Mouse (Mus musculus) left cerebral cortex, postnatal 10 days (tissue): ENCODE results near the gene P2ry1. TPM values are rescaled to one million over a fixed set of nuclear protein-coding genes. Genes with fewer than 3 reads are reported as not detected.

Source experiments
- DNase-seq, 2 experiments: peaks; one replicate each; pipeline ENCODE4 v3.0.0; 2021 to 2022; ENCODE audit warnings: low spot score in 2 of 2, mixed read lengths in 1 of 2; ENCODE audit errors: extremely low spot score in 1 of 2
- intact Hi-C: fragments of 180-260 bp; cut with DNase I; formaldehyde crosslinking; loops from one replicate; pipeline ENCODE4 v1.15.1; 2025
- total RNA-seq, 2 experiments: library from RNA; stranded (reverse); gene quantifications; 2 replicates each; pipeline ENCODE4 v1.2.3; 2021

Gene P2ry1
- 1 to 10 TPM; 3.0 to 5.1 TPM for total RNA-seq

DNA sequence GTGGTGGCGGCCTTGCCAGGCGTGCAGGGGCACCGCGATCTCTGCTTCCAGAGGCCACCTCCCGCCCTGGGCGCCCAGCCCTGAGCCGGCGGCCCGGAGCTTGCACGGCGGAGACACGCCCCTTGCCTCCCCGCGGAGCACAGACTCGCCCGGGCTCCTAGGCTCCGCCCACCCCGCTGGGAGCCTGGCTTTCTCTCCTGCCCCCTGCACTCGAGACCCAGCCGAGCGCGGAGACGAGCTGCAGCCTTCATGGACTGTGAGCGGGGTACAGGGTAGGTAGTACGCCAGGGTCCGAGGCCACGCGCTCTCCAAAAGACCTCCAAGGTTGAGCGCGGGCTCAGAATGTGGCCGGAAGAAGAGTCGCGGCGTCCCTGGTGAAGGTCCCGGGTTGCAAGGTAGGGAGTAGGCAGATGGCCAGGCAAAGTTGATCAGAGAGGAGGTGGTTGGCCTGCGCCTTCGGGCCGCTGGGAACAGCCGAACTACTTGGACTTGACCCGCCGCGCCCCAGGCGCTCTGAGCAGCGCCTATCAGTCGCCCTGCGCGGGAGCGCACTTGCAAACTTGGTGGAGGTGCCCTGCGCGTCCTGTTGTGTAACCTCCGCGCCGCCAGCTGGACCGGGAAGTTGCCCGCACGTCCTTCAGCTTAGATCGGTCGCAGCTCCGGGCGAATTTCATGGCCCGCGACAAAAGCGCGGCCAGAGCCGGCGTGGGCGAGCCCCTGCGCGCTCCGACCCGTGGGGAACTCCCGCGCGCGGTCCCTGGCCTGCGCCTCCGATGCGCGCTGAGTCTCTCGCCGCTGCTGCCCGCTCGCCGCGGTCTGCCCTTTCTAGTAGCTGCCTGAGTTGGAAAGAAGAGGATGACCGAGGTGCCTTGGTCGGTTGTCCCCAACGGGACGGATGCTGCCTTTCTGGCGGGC lies at the start of gene P2ry1:
TSS of gene P2ry1 (plus strand) at position 209 of the 915 bp plus-strand sequence.
- DNase-seq: peak; percentile 23 to 86
- intact Hi-C loops: no loop called here

DNA sequence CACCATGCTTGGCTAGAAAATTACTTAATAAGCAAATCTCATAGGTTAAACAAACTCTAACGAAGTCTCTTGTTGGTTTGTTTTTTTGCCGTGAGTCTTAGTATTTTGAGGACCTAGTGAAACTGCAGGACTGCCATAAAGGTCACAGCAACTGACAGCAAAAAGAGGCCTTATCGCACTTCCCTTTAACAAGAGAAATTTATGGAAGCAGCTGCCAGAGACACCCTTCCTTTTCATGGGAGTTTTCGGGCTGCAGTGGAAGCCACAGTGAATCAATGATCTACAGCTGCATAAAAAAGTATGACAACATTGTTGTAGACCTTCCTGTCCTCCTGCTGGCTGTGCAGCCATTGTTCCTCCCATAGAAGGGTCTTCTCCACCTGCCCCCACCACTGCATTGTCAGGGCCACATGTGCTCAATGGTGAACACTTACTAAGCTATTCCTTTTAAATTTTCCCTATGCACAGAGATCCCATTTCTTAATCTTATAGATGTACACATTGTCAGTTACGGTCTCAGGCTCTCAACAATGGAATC lies 49.3 kb upstream of the P2ry1 start:
- intact Hi-C loops: no loop called here
- no peak for DNase-seq

DNA sequence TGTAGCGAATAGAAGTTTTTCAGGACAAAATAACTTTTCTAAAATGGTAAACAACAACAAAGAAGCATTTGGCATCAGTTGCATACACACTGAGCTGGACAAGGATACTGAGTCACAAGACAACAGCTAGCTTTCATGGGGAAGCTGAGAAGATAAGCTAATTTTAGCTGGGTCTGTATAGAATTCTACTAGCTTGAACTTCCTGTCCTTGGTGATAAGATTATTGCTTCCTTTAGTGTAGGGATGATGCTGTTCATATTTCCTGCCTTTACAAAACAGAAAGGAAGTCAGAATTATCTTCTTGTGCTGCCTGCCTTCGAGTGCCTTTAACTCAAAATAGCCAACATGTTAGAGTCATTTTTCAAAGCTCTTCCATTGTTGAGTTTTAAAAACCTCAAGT lies 48.5 kb upstream of the P2ry1 start:
- DNase-seq: no peak
- intact Hi-C loops: no loop called here

DNA sequence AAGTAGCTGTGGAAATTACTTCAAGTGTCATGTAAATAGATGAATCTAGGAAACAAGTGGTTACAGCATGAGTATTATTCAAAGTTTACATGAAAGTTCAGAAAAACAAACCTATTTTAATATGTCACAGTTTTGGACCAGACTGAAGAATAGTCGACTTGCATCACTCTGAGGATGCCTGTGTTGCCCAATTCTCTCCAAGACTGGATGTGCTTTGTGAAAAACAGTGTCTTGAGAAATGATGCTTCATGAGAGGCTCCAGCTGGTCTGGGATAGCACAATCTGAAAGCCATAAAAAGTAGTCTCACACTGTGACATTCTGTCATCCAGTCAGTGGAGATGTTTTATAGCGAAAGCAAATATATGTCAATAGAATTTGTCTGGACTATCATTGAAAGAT lies 43.8 kb upstream of the P2ry1 start:
- DNase-seq: no peak
- intact Hi-C loops: no loop called here

DNA sequence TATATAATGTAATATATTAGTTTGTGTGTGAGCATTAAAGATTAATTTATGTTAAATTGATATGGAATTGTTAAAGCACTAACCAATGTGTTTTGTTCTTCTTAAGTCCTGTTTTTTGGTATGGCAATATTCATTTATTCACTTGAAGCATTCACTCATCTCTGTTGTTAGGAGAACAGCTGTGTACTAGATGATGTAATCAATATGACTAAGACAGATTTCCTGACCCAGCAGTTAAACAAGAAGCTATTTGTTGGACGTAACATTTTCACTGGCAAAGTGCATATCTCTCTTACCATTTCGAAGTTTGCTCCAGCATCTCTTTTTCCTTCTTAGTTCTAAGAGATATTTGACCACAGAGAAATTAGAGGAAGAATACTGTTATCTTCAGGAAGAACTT lies 37.5 kb upstream of the P2ry1 start:
- intact Hi-C loops: no loop called here
- no peak for DNase-seq

DNA sequence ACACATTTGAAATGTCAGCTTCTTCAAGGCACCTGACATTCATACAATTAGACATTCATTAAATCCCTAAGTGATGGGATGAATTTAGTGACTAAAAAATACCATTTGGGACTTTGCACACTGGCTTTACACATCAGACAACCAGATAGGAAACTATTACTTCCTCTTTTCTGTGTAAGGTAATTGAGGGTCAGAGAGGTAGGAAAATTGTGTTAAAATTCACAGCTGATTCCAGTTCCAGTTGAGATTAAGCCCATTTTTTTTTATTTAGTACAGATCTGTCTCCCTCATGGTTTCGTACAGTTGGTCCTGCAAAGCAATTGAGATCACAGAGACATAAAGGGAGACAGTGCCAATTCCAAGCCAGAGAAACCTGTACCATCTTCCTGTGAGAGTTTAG lies 27.7 kb upstream of the P2ry1 start:
- intact Hi-C loops: no loop called here
- DNase-seq: no peak

DNA sequence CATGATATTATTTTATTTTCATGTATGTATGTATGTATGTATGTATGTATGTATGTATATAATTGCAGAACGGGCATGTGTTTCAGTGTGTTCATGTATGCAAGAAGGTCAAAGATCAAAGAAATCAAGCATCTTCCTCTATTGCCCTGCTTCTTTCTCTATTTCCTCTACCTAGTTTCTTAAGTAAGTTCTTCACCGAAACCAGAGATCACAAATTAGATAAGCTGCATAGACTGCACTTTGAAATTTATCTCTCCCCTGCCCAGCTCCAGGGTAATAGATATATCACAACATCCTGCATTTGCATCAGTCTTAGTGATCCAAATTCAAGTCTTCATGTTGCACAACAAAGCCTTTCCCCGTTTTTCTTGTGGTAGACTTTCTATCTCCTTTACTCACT lies 20.5 kb upstream of the P2ry1 start:
- intact Hi-C loops: no loop called here
- no peak for DNase-seq

DNA sequence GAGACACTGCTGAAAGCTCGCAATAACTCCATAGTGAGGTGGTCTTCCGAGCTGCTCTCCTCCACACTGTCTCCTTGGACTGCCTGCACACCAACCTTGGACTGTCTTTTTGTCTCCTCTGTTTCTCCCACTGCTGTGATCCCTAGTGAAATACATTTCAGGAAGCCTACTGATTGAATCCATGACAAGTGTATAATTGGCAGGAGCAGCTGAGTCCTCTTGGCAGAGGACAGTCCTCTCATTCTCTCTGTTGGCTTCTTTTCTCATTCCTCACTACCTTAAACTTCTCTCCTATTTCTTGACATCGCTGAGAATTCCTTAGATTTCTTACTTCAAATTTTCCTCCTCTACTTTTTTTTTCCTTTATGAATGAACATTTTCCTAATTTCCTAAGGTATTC lies 4.5 kb upstream of the P2ry1 start:
- DNase-seq: no peak
- intact Hi-C loops: no loop called here

DNA sequence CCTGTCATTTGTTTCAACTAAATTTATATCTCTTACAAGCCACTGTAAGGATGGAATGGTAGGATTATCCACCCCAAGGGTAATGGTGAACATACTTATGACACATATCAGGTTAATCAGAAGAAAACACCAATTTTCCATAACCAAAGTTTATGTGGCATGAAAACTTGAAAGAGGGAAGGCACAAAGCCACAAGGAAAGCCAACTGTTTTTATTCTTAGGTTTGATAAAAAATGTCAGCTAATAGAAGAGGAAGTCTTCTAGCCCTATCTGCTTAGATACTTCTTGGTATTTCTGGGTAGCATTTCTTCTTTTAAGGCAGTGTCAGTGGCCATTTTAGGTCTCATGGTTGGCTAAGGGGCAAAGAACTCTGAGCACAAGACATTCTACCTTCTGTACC lies 2.9 kb upstream of the P2ry1 start:
- no peak for DNase-seq
- intact Hi-C loops: no loop called here

DNA sequence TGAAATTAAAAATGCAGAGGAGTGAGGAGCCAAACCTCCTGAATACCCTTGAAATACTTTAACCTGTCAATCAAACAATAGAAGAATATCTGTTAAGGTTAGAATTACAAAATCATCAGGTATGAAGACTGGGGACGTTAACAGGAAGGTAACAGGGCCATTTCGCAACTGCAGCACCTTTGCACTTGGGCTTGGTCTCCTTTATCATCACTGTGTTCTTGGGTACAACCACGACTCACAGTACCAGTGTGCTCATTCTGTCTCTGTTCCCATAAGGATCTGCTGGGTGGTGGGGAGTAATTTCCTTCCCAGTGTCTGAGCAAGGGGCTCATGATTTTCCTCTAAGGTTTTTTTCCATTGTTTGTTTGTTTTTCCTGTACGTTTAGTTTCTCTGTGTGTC lies 1.8 kb upstream of the P2ry1 start:
- no peak for DNase-seq
- intact Hi-C loops: no loop called here

DNA sequence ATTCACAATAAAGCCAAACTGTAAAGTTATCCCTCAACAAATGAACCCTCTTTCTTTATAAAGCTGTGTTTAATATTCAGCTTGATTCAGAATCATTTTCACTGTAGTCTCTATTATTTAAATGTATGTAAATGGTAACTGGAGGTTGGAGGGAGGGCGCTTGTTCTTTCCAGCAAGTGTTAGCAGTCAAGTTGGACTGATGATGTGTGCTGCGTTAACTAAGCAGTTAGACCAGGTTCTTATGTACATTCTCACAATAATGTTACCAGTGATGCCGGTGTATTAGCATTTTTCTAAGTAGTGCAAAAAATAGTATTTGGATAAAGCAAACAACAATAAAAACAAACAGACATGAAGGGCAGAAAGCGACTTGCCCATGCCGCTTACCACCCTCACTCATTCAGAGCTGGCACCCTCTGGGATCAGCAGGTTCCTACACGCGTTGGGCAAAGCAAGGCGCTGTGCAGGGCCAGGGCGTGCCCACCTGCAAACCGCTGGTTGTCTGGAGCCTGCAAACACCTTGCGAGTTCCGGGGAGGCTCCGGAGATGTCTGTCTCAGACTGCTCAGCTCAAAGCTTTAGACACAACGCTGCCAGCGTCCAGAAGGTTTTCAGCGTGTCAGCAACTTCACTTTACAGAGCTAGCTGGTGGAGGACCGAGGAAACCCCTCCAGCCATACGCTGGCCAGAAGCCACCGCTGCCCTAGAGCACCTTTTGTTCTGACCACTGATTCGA lies 576 bp upstream of the P2ry1 start:
- intact Hi-C loops: no loop called here
- DNase-seq: no peak

DNA sequence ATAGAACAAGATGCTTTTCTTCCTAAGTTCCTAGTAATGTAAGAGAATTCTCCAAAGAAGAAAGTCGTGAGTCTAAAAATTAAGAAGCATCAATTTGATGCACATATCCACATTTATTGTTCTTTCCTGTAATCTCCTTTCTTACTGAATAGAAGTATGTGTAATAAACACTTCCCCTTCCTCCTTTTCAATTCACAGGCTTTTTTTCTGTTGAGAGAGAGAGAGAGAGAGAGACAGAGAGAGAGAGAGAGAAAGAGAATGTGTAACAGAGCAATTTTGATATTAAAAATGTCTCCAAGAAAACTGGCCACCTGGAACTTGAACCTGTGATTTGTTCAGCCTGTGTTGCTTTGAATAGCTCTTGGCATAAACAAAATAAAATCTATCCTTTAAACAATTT lies 2.0 kb downstream of the P2ry1 start:
- intact Hi-C loops: no loop called here
- DNase-seq: no peak

DNA sequence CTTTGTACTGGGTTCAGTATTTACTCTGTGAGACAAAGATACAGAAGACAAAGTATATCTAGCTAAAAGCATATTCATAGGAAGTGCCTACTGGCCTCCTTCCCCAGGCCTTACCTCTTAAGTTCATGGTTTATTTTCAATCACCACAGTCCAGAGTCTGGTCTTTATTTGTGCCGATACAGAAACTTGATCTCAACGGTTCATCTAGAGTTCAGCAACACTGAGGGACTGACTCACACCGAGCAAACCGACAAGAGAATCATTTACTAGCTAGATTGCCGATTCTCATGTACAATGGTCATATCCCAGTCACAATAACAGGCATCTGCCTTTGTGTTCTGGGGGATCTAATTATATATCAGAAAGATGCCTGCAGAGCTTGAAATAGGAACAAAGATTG lies 9.1 kb downstream of the P2ry1 start:
- intact Hi-C loops: no loop called here
- DNase-seq: no peak

DNA sequence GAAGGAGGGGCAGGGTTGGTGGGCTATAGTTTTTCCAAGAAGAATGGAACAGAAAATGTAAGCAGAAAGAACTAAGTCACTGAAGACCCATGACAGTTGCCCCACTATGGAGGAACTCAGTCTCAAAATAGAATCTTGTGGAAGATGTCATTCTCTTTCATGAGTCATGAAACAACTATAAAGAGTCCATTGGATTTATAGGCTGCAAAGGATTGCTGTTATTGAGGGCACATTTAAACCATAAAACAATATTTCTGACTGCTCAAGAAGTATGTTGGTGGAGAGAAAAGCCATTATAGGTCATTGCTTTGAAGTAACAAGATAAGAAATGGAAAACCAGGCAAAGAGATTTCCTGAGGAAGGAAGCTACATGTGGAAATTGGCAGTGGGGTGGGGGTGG lies 10.0 kb downstream of the P2ry1 start:
- intact Hi-C loops: no loop called here
- DNase-seq: no peak

DNA sequence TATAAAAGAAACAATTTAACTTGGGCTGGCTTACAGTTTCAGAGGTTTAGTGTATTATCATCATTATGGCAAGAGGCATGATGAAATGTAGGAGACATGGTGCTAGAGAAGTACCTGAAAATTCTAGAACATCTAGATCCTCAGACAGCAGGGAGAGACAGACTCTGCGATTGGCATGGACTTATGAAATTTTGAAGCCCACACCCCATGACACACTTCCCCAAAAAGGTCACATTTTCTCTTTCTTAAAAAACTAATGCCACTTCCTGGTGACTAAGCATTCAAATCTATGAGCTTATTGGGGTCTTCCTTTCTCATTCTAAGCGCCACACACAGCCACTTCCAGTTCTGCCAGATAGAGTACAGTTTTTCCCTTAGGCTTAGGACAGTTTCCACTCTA lies 14.1 kb downstream of the P2ry1 start:
- DNase-seq: no peak
- intact Hi-C loops: no loop called here

DNA sequence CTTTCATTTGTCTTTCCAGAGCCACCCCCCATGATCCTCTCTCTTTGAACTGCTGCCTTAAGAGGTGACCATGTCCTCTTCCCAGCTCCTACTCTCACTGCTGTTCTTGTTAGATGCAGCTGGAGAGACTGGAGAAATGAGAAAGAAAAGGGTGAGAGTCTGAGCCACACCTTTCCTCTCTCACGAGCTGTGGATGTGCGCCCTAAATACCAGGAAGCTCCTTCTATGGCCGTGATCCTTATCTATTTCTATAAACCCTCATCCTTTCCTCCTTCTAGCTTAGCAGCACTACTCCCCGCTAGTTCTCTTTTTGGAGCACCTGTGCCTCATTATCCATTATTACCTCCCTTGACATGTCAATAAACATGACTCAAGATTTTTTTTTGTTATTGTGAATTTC lies 29.5 kb downstream of the P2ry1 start:
- intact Hi-C loops: no loop called here
- no peak for DNase-seq

DNA sequence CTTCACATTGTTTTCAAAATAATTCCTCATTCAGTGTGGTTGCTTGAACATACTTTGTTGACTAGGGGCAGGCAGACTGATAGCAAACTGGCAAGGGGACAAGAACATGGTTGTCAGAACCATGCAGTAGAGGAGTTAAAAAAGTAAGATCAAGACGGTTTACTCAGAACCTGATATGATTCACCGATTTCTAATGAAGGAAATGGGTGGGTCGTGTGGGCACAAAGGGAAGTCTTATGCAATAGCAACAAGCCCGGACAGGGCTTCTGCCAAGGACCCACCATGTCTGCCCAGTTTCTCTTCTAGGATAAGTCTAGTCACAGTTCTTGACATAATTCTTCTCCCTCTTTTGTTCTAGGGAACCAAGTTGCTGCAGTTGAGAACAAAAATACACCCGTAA lies 33.0 kb downstream of the P2ry1 start:
- intact Hi-C loops: no loop called here
- no peak for DNase-seq

DNA sequence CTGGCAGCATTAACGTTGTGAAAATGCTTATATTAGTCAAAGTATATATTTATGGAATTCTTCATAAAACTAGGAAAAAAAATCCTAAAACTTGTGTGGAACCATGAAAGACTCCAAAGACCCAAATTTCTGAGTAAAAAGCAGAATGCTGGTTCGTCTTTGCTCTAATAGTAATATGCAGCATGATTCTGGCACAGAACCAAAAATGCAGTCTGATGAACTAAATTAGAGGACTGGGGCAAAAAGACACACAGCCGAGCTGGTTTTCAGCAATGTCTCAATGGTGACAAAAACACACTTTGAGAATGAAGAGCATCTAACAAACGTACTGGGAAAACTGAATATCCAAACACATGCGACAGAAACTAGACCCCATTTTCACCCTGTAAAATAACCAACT lies 37.3 kb downstream of the P2ry1 start:
- no peak for DNase-seq
- intact Hi-C loops: no loop called here

DNA sequence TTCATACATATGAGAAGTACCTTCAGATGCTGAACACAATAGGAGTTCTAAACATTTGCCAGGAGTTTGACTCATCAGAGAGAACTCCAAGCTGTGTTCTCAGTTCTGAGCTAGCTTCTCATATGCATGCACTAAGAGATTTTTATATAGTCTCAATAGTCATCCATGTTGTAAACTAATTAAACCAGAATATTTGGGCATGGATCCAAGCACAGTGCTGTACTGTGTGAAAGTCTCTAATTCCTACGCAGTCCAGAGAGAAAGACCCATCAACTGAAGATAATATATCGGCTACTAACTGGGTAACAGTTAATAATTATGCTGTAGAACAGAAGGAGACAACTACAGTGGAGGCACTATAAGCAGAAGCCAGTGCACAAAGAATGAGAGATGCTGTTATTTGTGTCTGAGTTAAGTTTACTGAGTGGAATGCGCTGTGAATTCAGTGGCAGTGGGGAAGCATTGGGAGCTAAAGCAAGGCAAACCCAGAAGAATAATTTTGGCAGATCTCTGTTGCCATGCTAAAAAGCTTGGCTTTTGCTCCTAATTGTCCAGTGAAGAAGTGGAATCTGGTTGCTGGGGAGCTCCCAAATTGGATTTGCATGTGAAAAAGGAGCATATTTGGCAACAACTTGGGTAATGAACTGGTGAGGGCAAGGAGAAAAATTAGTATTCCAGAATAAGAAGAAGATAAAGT lies 47.5 kb downstream of the P2ry1 start:
- no peak for DNase-seq
- intact Hi-C loops: no loop called here
